Mouse (Mus musculus) liver, adult 2 months (tissue): ENCODE results near the gene Smim15.

ENCODE experiments used
- CTCF ChIP-seq: fragments of 200-500 bp; IDR thresholded peaks from 2 replicates; pipeline ENCODE4 v1.5.1; 2011; ENCODE audit warnings: low read depth, low read length, control low read depth
- POLR2A ChIP-seq: fragments of 200-500 bp; IDR thresholded peaks from 2 replicates; pipeline ENCODE4 v1.6.1; 2011; ENCODE audit warnings: low read length, control low read depth; ENCODE audit not compliant: insufficient read depth; ENCODE audit errors: extremely low read depth

GRCm38 (mm10) chr13:108086036-108086435 lies 41.8 kb downstream of the Smim15 start:
- TF ChIP-seq CTCF = no peak
- no peak for TF ChIP-seq POLR2A
